Mouse (Mus musculus) thymus, adult 2 months (tissue): ENCODE measurements at regions not wholly inside any gene's neighbourhood (a gene's known extent, or its start where the extent isn't known, plus 50 kb on each side); places are given as distances from the start of the nearest gene placed in this dataset.

Experiments
- DNase-seq: peaks from one replicate; pipeline ENCODE4 v3.0.0; 2021
- H3K27ac ChIP-seq: fragments of 200-500 bp; 2 replicates; pipeline ENCODE4 v1.5.1; 2012; ENCODE audit warnings: low read length, control low read depth; ENCODE audit not compliant: control insufficient read depth, insufficient read depth
- H3K27me3 ChIP-seq: fragments of 200-500 bp; 2 replicates; pipeline ENCODE4 v1.6.1; 2012; ENCODE audit warnings: mild to moderate bottlenecking, low read length, moderate library complexity, mixed read lengths; ENCODE audit not compliant: control insufficient read depth, insufficient read depth
- H3K36me3 ChIP-seq: fragments of 200-500 bp; 2 replicates; pipeline ENCODE4 v1.6.1; 2012; ENCODE audit warnings: mild to moderate bottlenecking, low read length, moderate library complexity; ENCODE audit not compliant: control insufficient read depth, insufficient read depth
- H3K4me1 ChIP-seq: fragments of 200-500 bp; replicated peaks from 2 replicates; pipeline ENCODE4 v1.6.1; 2012; ENCODE audit warnings: low read length; ENCODE audit not compliant: control insufficient read depth, insufficient read depth
- H3K4me3 ChIP-seq: fragments of 200-500 bp; 2 replicates; pipeline ENCODE4 v1.5.1; 2012; ENCODE audit warnings: mild to moderate bottlenecking, low read length, control low read depth, moderate library complexity; ENCODE audit not compliant: control insufficient read depth, insufficient read depth
- CTCF ChIP-seq: fragments of 200-500 bp; IDR thresholded peaks from 2 replicates; pipeline ENCODE4 v1.5.1; 2012; ENCODE audit warnings: mild to moderate bottlenecking, control low read depth, low read length, moderate library complexity, borderline replicate concordance; ENCODE audit not compliant: control insufficient read depth, poor library complexity, insufficient read depth; ENCODE audit errors: extremely low read depth
- POLR2A ChIP-seq: fragments of 200-500 bp; IDR thresholded peaks from 2 replicates; pipeline ENCODE4 v1.6.1; 2012; ENCODE audit warnings: mild to moderate bottlenecking, low read length, control low read depth, moderate library complexity; ENCODE audit not compliant: control insufficient read depth, poor library complexity, insufficient read depth; ENCODE audit errors: extremely low read depth
- whole genome bisulfite sequencing: fragments of 180-500 bp; shearing (Covaris S2); methylation state at CpG from one replicate; pipeline ENCODE4 v1.1.7; 2018; 5-methylcytosine and 5-hydroxymethylcytosine counted together

DNA sequence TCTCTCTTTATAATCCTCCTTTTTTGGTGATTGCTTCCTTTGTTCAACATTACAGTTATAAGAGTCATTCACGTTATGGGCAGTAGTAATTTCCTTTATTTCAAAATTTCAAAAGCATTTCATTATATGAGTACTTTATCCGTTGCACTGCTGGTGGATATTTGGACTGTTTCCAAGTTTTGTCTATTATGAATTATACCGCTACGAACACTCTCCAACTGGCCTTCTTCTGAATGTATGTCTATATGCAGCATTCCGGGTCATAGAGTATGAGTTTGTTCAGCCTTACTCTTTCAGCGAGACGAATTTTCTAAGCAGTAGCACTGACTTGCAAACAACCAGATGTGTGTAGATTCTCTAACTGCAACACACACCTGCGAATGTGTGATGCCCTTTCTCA is 57.8 kb downstream of the Dusp6 start:
- Histone ChIP-seq H3K36me3 (no peaks in the 10 kb centered on the region), H3K27me3 (no peaks in the 10 kb centered on the region), H3K27ac (no peak overlapping the region), H3K4me1 (no peaks in the 10 kb centered on the region), H3K4me3 (no peak overlapping the region)
- 94% methylated on average over 8 of the region's 8 CpGs for WGBS
- DNase-seq, result no peak
- TF ChIP-seq CTCF, result no peak
- no peak for TF ChIP-seq POLR2A

DNA sequence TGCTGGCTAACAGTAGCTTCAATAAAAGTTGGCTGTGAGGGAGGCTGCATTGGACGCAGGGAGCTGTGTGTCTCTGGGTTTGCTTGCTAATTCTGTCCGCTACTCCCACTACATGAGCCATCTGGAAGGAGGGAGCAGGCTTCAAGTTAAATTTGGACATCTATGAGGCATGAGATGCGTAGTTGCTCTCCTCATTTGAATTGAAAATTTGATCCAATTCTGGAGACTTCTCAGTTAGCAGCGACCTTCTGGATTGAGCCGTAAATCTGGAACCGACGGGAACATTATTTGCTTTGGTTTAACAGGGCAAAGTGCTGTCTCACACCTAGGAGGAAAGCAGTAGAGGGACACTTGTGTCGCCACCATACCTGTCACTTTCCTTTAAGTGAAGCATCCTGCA is 60.3 kb downstream of the Dusp6 start:
- no peak for TF ChIP-seq POLR2A
- TF ChIP-seq CTCF, result no peak
- no peak overlapping the region for H3K27ac ChIP-seq
- DNase-seq, result no peak
- H3K4me1 ChIP-seq, result no peaks in the 10 kb centered on the region
- H3K27me3 ChIP-seq, result no peaks in the 10 kb centered on the region
- whole genome bisulfite sequencing, result 96% methylated on average over 8 of the region's 8 CpGs
- no peaks in the 10 kb centered on the region for H3K36me3 ChIP-seq
- no peak overlapping the region for H3K4me3 ChIP-seq

DNA sequence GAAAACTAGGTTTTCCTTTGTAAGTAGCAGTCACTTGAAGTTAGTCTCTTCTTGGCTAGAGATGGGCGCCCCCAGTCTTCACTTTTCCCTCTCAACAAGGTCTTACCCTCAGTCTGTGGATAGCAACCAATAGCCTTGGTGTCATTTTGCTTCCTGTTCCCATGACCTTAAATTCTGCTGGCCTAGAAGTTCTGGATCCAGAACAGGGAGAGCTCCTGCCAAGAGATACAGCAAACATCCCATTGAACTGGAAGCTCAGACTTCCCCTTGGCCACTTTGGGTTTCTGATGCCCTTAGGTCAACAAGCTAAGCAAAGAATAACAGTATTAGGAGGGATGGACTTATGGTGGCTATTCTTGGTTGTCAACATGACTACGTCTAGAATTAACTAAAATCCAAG is 64.5 kb downstream of the Dusp6 start:
- no peak for DNase-seq
- no peak for TF ChIP-seq POLR2A
- no peak for TF ChIP-seq CTCF
- H3K27ac ChIP-seq, result no peak overlapping the region

DNA sequence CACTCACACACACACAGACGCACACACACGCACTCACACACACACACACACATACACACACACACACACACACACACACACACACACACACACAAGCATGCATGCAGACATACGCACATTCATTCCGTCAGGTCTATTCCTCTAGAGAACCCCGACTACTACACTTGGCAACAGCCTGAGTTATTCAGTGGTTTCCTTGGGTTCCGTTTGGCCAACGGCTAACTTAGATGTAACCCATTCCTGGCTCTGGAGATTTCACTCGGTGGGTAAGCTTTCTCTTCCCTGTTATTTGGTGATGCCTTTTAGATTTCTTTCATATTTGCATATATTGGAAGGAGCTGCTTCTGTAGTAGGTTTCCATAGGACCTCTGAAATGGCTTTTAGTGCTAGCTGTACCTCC is 65.5 kb downstream of the Dusp6 start:
- no peak for DNase-seq
- Histone ChIP-seq H3K4me1 (no peaks in the 10 kb centered on the region), H3K4me3 (no peak overlapping the region), H3K27me3 (no peaks in the 10 kb centered on the region), H3K36me3 (no peaks in the 10 kb centered on the region), H3K27ac (no peak overlapping the region)
- TF ChIP-seq POLR2A (no peak), CTCF (no peak)
- WGBS, result 73% methylated on average over 8 of the region's 8 CpGs

More for the DNA sequence above, 64.5 kb downstream of the Dusp6 start:
- Histone ChIP-seq H3K4me1 (no peaks in the 10 kb centered on the region), H3K4me3 (no peak overlapping the region), H3K36me3 (no peaks in the 10 kb centered on the region), H3K27me3 (no peaks in the 10 kb centered on the region)
- 99% methylated on average over 2 of the region's 2 CpGs for WGBS

GRCm38 (mm10) chr10:99329469-99329868 is 66.4 kb downstream of the Dusp6 start:
- 94% methylated on average over 6 of the region's 6 CpGs for WGBS
- no peak for DNase-seq

GRCm38 (mm10) chr10:99330519-99330918 is 67.5 kb downstream of the Dusp6 start:
- 87% methylated on average over 7 of the region's 7 CpGs for WGBS
- no peak for TF ChIP-seq CTCF
- DNase-seq, result no peak
- Histone ChIP-seq H3K36me3 (no peaks in the 10 kb centered on the region), H3K4me1 (no peaks in the 10 kb centered on the region), H3K27me3 (no peaks in the 10 kb centered on the region), H3K4me3 (no peak overlapping the region), H3K27ac (no peak overlapping the region)

More at GRCm38 (mm10) chr10:99329469-99329868, 66.4 kb downstream of the Dusp6 start:
- Histone ChIP-seq H3K27ac (no peak overlapping the region), H3K4me1 (no peaks in the 10 kb centered on the region), H3K27me3 (no peaks in the 10 kb centered on the region), H3K36me3 (no peaks in the 10 kb centered on the region), H3K4me3 (no peak overlapping the region)
- no peak for TF ChIP-seq CTCF
- no peak for TF ChIP-seq POLR2A

DNA sequence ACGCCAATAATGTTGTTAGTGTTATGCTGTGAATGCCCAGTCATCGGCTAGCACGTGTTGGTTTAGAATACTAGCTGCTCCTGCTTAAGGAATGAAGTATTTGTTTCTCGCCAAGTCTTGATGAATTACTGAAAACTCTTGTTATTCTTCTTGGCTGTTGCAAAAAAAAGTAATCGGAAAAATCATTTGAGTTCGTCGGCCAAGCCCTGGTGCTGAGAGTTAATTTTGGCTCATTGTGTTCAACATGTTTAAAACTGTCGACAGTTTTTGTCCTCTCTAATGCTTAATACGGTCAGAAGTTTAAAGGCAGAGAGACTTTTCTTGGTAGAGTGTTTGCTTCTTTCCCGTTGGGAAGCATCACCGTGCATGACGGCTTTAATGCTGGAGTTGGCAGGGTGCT is 68.8 kb downstream of the Dusp6 start:
- H3K4me3 ChIP-seq, result no peak overlapping the region
- 97% methylated on average over 12 of the region's 12 CpGs for WGBS
- no peak overlapping the region for H3K27ac ChIP-seq
- TF ChIP-seq CTCF (no peak), POLR2A (no peak)
- no peaks in the 10 kb centered on the region for H3K36me3 ChIP-seq
- no peaks in the 10 kb centered on the region for H3K27me3 ChIP-seq
- no peak for DNase-seq
- no peaks in the 10 kb centered on the region for H3K4me1 ChIP-seq
